Mouse (Mus musculus) megakaryocyte, embryonic 14.5 days (primary cell): ENCODE measurements around the gene Gm21887.
"Not testable (repeated sequence)": the region's sequence is repeated elsewhere in the genome, so short reads cannot be mapped to it uniquely, and the experiment has no call there.

Experiments
- FLI1 ChIP-seq: IDR thresholded peaks from 2 replicates; pipeline ENCODE4 v1.6.1; 2012; ENCODE audit warnings: low read length, inconsistent platforms, mixed read lengths
- GATA1 ChIP-seq: IDR thresholded peaks from 3 replicates; pipeline ENCODE4 v1.6.1; 2012; ENCODE audit warnings: mixed read lengths, low read length, inconsistent platforms, borderline replicate concordance

DNA sequence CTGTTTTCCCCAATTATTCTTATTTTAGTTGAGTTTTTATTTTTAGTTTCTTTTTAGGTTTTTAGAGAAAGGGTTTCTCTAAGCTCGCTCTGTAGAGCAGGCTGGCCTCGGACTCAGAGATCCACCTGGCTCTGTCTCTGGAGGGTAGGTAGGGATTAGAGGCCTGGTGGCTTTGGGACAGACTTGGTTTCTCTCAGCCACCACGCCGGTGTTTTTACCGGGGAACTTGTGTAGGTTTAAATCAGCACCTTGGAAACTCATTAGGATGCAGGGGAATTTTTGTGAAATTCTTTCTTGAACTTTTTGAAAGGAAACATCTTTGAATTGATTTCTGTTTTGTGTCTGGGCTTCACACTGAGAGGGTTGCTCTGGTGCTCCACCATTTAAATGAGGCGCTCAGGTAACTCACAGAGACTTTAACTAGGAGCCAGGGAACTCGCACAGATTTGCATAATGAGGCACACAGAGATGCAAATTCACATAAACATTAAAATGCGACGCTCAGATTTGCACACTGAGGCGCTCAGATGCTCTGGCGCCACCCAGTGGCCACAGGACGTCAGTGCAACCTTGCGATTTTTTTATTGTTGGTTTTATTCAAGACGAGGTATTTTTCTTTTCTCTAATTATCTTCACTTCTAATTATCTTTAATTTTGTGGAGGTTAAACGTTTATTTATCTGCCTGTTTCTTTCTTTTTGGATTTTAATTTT, 12.4 kb downstream of the Gm21887 start:
- TF ChIP-seq GATA1, FLI1: not testable (repeated sequence)
